Mouse (Mus musculus) Muller cell, postnatal 12 days (primary cell): ENCODE data around the gene C130026I21Rik.
"Not testable (repeated sequence)": the region's sequence is repeated elsewhere in the genome, so short reads cannot be mapped to it uniquely, and the experiment has no call there.

Experiments
- DNase-seq: peaks from one replicate; pipeline ENCODE4 v3.0.0-alpha.2; 2015; ENCODE audit errors: inconsistent ontology term

C130026I21Rik gene

GRCm38 (mm10) chr1:85270466-85270865 is at the start of gene C130026I21Rik:
Gene C130026I21Rik, minus strand, starts transcription at chr1:85270566.
- DNase-seq = not testable (repeated sequence)

- not testable (repeated sequence) for DNase-seq
Observed at GRCm38 (mm10) chr1:85287063-85287462, 16.7 kb upstream of the C130026I21Rik start.

DNA sequence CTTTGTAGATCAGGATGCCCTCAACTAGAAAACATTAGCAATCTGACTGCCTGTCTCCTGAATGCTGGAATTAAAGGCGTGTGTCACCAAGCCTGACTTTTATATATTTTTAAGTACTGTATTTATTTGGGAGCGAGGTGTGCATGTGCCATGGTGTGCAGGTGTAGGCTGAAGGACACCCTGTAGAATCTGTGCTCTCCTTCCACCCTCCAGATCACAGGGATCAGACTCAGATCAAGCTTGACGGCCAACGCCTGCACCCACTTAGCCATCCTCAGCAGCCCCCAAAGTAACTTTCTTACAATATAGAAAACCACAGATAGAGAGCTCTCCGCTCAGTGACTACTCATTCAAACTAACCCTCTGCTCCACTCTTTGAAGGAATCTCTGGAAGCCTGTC is 6.1 kb upstream of the C130026I21Rik start:
- DNase-seq = not testable (repeated sequence)

DNA sequence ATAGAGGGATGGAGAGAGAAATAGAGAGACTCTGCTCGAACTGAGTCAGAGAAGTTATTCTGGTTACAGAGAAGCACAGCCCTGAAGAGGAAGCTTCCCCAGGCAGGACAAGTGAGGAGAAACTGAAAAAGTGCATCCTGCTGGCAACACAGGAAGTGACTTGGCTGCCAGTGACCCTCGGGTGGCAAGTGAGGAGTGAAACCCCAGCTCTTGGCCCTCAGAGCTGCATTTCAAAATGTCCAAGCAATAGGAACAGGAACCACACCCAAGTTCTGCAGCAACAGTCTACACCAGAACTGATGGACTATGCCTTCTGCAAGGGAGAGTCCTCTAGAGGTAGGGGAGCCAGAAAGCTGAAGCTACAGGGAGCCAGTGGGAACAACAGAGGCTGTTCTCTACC is 11.7 kb downstream of the C130026I21Rik start:
- DNase-seq = not testable (repeated sequence)

DNA sequence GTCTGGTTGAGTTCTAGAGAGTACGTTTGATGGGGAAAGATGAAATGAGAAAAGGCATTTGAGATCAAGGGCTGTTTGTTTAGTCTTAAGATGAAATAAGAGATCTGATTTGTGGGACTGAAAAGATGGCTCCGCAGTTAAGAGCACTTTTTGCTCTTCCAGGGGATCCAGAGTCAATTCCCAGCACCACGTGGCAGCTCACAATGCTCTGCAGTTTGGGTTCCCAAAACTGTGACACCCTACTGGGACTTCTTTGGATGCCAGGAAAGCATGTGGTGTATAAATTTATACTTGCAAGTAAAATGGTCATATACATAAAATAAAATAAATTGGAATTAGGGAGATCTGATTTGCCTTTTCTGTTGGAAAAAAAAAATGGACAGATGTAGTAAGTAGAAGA is 15.1 kb downstream of the C130026I21Rik start:
- DNase-seq = not testable (repeated sequence)

DNA sequence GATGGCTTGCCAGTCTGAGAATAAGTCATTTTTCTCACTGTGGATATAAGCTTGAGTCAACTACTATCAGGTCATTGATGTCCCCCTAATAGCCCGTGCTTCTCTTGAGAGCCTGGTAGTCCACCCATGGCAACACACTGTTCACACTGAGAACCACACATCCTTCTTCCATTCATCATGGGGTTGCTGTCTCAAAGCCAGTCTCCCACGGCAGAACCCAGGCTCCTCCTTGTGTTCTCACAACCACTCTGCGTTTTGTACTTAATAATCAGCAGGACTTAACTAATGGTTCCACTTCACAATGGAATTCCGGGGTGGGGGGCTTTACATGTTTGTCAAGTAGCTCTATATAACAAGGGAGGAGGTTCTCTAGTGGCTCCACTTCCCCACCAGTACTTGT is 19.2 kb downstream of the C130026I21Rik start:
- DNase-seq = not testable (repeated sequence)

DNA sequence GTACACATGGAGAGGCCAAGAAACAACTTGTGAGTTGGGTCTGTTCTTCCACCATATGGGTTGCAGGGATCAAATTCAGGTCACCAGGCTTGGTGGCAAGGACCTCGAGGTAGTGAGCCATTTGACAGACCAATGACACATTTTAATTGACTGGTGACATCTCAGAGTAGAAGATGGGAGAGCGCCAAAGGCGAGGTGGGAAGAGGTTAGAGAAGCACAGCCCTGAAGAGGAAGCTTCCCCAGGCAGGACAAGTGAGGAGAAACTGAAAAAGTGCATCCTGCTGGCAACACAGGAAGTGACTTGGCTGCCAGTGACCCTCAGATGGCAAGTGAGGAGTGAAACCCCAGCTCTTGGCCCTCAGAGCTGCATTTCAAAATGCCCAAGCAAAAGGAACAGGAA is 21.4 kb downstream of the C130026I21Rik start:
- not testable (repeated sequence) for DNase-seq

- not testable (repeated sequence) for DNase-seq
Observed at GRCm38 (mm10) chr1:85246776-85247460, 23.4 kb downstream of the C130026I21Rik start.

- DNase-seq = not testable (repeated sequence)
Observed at GRCm38 (mm10) chr1:85246266-85246665, 24.1 kb downstream of the C130026I21Rik start.

GRCm38 (mm10) chr1:85244941-85245340 is 25.4 kb downstream of the C130026I21Rik start:
- DNase-seq = not testable (repeated sequence)

- not testable (repeated sequence) for DNase-seq
Observed at GRCm38 (mm10) chr1:85243023-85243422, 27.3 kb downstream of the C130026I21Rik start.

GRCm38 (mm10) chr1:85239018-85239775 is 31.2 kb downstream of the C130026I21Rik start:
- DNase-seq = not testable (repeated sequence)

DNA sequence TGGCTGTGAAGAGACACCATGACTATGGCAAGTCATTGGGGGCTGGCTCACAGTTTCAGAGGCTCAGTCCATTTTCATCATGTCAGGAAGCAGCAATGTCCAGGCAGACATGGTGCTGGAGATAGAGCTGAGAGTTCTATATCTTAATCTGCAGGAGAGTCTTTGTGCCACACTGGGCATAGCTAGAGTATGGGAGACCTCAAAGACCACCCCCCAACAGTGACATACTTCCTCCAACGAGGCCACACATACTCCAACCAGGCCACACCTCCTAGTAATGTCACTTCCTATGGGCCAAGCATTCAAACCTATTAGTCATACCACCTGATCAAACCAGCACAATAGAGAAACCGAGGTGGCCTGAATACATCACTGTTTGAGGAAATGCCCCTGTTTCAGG is 63.8 kb downstream of the C130026I21Rik start:
- DNase-seq = not testable (repeated sequence)

GRCm38 (mm10) chr1:85199523-85199922 is 70.8 kb downstream of the C130026I21Rik start:
- not testable (repeated sequence) for DNase-seq

GRCm38 (mm10) chr1:85198647-85199350 is 71.6 kb downstream of the C130026I21Rik start:
- not testable (repeated sequence) for DNase-seq

DNA sequence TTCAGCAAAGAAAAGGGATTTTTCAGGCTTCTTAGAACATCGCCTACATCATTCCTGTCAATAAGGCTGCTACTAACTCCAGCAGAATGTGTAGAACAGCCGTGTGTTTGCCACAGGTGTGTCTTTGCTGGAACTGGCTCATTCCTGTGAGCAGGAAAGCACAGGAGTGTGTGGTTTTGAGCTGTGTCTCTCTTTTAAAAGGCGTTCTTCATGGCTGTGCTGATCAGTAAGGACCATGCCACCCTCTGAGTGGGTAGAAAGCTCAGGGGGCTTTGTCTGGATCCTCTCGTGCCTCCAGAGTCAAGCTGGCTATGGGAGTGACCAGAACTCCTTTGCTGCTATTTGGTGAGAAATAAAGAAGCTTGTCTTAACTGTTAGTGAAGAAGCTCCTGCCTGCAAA is 73.6 kb downstream of the C130026I21Rik start:
- not testable (repeated sequence) for DNase-seq

- DNase-seq = not testable (repeated sequence)
Observed at GRCm38 (mm10) chr1:85193761-85194160, 76.6 kb downstream of the C130026I21Rik start.

DNA sequence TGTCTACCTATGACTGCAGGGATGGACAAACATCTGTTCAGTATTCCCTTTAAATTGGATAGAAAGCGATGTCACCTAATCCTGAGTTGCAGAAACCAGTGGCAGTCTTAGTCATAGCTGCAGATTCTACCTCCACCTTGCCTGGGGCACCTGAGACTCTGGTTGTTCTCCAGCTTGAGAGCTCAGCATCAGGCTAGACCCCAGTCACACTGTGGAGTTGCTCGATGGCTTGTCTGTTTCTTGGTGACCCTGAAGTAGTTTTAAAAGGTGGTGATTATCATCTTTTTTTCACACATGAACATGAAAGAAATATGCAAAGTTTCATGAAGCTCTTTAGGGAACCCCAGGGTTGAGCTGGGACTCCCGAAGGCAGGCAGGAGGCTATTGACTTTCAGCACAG is 88.4 kb downstream of the C130026I21Rik start:
- not testable (repeated sequence) for DNase-seq

- not testable (repeated sequence) for DNase-seq
Observed at GRCm38 (mm10) chr1:85178971-85179370, 91.4 kb downstream of the C130026I21Rik start.

- DNase-seq = not testable (repeated sequence)
Observed at GRCm38 (mm10) chr1:85162841-85163240, 107.5 kb downstream of the C130026I21Rik start.

DNA sequence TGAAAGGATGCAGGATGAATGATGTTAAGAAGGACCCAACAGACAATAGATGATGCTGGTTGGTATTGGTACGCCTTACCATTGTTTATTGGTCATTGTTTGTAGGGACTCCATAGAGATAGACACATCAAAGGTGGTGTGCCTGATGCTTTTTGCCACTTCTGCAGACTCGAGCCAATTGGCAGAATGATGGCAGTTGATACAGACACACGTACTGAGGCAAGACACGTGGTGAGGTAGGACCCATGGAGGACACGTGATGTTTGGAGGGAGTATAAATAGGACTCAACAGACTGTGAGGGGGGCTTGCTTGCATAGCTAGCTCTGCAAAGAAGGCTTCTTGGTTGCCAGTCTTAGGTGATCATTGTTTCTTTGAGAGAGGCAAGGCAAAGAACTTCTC is 115.2 kb downstream of the C130026I21Rik start:
- DNase-seq = not testable (repeated sequence)

- DNase-seq = not testable (repeated sequence)
Observed at GRCm38 (mm10) chr1:85133671-85134070, 136.7 kb downstream of the C130026I21Rik start.
